Mouse (Mus musculus) embryo, embryonic 9.5 days (tissue): Measurements from ENCODE around the gene Cir1.

Source experiments
- DNase-seq: peaks from one replicate; pipeline ENCODE4 v3.0.0-alpha.2; 2017; ENCODE audit errors: extremely low spot score

The Cir1 gene

DNA sequence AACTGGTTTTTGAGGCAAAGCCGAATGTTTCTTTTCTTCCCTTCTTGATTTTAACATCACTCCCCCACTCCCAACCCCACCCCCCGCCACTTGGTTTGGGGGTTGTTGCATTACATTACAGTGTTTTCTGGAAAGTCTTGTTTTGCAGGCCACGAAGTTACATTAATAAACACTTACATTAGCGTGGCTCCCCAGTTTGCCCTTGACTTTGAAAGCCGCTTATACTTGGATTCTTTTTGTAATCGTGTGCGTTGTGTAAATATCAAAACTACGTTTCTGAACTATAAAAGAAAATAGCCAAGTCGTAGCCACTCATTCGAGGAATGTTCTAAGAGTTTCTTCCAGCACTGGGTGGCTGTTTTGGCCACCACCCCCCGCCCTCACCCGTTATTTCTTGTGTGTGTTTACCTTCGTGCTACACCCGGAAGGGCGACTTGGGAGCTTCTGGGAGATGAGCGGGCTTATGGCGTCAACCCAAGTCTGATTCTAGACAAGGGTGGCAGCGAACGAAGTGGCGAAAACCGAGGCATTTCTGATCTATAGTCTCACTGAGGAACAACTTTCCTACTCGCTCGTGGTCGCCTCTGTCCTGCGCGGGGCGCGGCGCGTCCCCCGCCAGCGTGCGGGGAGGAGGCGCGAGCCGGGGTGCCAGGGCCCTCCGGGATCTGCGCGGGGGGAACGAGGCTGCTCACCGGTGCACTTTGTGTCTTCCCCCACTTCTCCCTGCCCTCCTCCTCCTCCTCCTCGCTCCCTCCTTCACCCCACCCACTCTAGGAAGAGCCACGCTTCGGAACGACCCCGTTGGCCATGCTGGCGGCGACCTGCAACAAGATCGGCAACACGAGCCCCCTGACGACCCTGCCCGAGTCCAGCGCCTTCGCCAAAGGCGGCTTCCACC, 39.9 kb downstream of the Cir1 start:
- DNase-seq, result peak; percentile 58

DNA sequence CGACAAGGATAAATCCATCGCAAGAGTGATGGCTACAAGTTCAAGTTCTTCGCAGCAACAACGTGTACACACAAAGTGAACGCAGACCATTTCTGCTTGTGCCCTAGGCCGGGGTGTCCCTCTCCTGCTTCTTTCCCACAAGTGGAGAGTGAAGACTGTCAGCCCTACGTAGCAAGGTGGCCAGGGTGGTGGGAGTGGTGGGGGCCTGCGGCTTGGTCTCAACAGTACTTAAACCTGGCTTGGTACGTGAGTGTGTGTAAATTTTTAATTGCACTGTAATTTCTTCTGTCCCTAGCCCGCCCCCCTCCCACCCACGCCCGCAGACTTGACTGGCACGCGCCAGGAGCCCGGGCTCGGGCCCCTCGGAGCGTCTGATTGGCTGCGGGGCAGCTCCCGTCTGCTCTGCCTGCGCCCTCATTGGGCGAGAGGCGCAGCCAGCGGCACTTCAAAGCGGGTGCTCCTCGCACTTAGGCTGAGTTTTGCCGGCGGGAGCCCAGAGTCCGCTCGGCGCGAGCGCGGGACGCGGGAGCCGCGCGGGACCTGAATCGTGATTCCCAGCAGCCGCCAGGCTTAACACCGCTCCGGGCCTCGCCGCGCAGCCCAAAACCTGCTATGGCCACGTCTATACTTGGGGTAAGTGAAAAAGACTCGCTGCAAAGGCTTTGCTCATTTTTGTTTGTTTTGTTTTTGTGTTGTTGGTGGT, 40.9 kb downstream of the Cir1 start, which contains the start of gene Sp9:
TSS of gene Sp9 (plus strand) at position 467 of the 703 bp plus-strand sequence.
- peak; percentile 82 for DNase-seq

DNA sequence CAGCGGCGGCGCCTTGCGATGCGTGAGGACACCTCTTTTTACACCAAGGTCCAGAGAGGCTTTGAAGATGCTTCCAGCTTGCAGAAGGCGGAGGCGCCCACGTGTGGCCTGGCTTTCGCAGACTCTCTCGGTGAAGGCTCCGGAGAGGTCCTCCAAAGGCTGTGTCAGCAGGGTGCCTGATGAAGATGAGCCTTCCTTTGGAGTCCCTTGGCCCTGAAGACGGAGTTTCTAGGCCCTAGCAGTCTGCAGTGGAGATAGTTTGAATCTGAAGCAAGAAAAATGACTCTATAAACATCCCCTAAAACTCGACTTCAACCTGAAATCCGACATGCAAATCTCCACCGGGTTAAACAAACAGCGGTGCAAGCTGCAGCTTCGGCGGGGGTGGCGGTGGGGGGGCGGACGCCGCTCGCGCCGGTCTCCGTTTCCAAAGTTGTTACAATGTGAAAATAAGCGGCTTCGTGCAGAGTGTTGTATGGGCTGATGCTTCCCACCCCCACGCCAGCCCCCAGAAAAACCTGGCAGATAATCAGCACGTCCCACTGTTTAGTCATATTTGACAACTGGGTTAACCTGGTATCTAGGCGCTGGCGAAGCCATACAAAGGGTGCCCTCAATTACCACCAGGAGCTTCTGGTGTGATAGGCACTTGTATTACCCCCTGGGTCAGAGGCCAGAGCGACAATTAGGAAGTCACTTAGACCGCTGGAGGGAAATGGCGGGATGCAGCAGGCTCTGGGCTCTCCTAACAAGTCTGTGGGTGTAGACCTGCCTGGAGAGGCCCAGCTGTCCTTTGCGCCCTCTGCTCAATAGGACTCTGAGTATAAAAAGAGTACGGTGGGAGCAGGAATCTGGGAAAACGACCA, 41.7 kb downstream of the Cir1 start:
- peak; percentile 70 for DNase-seq

DNA sequence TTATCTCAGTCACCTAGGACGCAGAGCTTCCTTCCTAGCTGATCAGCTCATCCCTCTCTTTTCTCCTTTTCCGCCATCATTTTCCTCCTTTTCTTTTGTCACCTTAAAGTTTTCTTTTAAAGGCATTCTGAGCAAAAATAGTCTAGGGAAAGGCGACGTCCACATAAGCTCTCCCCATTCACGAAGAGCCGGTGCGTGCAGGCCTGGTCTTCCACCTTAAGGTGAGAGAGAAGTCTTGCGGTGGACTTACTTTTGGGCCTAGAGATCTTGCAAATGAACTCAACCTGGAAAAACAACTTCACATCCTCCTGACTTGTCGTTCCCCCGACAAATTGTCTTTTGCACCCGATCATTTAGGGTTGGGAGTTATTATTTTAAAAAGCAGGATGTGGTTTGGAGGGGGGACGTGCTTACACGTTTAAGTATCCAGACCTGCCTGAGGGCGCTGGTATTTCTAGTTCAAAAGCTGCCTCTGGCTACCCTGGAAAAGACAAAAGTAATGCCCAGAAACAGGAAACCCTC, 42.4 kb downstream of the Cir1 start:
- DNase-seq, result peak; percentile 58

DNA sequence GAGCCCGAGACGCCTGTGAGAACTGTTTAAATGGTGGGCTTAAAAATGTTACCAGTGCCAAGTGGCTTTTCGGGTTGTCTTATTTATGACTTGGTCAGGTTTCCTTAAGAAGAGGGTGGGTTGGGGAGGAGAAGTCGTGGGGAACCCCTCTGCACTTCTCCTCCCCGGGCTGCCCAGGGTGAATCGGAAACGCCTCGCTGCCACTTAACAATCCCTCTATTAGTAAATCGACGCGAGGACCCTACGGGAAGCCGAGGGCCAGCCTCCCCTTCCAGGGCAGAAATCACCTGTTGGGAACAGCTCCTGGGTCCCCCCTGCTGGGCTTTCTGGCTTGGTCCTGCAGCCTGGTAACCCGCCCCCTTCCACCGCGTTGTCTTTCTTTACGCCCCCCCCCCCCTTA, 42.8 kb downstream of the Cir1 start:
- DNase-seq, result peak; percentile 50

DNA sequence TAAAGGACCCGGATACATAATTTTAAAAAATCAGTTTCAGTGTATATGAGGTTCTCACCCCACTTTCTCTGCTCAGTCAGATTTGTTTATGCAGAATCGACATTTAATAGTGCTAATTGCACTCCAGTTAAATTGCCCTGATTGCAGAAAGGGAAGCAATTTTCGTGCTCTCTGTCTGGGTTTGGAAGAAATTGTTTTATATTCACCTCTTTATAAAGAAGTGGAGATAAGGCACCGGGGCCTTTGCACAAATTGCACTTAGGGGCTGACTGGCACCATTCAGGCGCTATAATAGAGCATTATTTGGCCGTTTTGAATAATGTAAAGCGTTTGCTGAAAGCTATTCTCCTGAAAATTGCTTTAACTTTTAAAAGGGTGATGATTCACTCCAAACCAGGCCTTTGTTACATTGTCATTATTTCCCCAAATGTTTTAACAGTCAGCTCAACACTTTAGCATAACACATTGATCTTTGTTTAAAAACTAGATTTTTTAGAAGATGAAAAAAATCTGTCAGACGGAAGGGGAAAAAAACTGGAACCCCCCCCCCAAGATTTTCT, 43.6 kb downstream of the Cir1 start:
- peak; percentile 9 for DNase-seq

DNA sequence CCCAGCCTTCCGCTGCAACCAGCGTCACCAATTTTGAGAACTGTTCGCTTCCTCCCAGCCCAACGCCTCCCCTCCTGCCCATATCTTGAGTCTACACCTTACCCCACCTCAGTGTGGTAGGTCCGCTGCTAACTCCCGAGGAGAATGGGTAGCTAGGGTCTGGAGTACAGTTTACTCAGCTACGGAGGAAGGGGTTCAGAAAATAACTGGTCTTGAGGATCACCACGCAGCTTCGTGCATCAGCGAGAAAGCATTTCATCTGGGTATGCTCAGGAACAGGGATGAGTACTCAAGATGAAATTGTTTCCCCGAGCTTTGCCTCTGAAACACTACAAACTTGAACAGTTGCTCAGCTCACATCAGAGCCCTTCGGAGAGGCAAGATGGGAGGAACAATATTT, 44.2 kb downstream of the Cir1 start:
- DNase-seq, result peak; percentile 35

DNA sequence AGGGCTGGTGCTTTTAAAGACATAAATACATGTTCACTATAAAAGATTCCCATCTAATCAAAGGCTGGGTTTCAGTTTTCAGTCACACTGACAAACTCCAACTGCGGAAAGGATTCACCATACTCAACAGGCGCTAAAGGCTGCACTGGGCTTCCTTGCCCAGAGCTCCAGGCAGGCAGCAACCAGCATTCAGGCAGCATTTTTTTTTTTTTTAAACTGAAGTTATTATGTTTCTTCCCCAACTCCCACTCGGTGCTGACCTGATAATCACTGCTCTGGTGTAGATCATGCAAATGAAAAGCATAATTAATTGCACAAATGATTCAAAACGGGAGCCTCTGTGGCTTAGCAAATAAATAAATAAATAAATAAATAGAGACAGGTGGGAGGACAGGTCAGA, 44.7 kb downstream of the Cir1 start:
- DNase-seq, result peak; percentile 10

DNA sequence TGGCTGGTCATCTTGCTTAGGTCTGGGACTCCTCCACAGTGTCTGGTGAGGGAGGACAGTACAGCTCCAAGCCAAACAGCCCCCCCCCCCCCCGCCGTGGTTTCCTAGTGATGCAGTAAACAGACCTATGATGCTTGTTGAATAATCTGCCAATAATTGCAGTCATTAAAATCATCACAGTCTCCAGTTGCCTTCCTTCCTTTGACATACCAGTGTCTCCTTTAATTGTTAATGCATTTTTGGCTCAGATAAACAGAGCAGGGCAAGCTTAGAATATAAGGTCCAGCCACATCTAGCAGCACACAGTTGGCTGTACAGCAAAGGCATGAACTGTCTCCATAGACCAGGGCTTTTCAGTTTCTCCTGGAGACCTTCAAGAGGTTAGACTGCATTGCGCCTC, 45.3 kb downstream of the Cir1 start:
- peak; percentile 15 for DNase-seq

DNA sequence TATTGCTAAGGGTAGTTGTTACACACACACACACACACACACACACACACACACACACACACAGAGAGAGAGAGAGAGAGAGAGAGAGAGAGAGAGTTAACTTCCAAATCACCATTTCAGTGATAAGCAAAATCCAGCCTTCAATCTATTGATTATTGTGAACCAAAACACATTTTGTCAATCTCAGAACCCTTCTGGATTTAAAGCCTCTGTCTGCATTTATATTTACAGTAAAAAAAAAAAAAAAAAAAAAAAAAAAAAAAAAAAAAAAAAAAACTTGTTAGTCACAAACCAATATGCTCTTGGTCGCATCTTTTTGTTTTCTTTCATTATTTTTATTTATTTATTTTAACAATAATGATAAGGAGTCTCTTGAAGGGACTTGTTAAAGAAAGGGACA, 45.9 kb downstream of the Cir1 start:
- no peak for DNase-seq

DNA sequence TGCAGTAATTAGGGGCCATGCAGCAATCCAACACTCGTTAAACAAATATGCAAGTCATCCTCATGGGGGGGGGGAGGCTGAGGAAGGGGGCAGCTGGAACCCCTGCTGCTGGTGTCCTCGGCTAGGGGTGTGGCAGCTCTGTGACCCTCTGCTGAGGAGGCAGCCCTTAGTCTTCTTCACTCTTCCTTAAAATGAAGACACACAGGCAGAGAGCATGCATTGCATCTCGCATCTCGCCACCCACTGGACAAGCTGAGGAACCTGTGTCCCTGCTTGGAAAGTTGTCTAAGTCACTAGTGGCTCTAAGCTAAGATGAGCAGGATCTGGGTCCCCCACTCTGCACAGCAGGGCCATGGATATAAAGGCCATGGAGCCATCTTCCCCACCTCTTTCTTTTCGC, 46.5 kb downstream of the Cir1 start:
- DNase-seq, result peak; percentile 33

DNA sequence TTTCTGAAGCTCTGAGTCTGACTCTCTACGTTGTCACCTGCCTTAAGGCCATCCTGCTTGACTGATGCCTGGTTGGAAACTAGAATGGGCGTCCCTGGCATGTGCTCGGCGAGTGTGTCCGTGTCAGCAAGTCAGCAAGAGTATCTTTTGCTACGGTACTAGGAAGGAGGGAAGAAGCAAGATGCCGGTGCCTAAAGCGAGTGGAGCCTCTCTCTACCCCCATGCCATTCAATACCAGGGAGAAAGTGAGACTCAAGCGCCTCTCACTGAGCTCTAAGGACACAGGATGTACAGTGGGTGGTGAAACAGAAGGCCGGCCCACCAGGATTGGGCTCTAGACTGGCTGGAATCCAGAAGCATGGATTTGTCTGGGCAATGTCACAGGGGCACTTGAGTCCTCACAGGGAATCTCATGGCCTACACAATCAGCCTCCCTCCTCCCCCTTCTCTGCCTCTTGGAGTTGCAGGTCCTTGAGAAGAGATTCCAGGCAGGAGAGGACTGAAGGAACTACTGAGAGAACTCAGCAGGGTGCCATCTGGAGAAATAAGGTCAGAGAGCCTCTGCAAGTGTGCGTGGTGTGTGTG, 47.8 kb downstream of the Cir1 start:
- no peak for DNase-seq

DNA sequence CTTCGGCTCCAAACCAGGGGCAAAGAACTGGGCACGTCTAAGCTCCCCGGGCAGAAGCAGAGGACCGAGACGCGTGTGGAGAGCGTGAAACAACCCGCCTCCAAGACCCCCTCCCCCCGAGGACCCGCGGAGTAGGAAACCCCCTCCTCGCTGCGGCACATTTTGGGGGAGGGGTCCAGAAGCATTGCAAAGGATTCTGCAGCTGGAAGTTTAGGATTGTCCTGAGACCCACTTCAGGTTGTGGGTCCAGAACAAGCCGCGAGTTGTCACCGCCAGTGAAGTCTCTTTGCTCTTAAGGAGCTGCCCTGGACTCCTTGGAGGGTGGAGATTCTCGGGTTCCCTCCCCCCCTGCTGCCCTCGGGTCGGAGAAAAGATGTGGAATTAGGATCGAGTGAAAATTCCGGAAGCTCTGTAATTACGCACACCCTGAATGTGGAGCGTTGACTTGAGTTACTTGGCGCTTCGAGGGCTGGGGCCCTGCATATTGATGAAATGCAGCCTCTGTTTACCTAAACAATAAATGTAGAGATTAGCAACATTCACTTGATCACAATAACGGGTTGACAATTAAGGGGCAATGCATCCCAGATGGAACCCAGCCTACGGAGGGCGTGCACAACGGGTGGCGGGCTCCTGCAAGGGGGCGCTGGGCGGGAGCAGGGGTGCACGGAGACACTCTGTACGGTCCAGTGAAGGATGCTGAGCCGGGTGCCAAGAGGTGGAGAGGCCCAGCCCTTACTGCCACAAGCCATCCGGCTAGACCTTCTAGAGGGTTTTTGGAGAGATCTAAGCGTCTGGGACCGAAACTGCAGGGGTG, 48.5 kb downstream of the Cir1 start:
- DNase-seq, result peak; percentile 69

DNA sequence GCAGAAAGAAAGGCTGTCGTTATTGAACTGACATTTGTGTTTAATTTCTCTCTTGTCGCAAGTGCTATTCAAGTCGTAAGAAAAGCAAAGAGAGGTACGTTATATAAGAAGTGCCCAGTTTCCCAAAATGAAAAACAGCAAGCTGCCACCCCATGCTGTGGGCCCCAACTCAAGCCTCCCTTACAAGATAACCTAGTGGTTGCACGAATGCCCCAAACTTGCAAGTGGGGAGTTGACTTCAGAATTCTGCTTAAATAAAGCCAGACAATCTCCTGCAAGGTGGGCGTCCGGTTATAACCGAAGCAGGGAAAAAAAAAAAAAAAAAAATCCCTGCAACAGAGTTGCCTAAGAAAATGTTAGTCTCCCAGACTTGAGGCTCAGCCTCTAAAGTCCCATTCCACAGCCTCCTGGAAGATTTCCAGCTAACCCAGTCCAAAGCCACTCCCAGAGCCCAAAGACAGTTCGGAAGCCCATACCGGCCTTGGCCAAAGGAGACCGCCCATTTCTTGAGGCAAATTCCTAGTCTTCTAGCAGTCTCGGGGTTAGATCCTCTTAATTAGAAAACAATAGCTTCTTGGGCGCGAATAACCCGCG, 49.2 kb downstream of the Cir1 start:
- DNase-seq, result peak; percentile 4

DNA sequence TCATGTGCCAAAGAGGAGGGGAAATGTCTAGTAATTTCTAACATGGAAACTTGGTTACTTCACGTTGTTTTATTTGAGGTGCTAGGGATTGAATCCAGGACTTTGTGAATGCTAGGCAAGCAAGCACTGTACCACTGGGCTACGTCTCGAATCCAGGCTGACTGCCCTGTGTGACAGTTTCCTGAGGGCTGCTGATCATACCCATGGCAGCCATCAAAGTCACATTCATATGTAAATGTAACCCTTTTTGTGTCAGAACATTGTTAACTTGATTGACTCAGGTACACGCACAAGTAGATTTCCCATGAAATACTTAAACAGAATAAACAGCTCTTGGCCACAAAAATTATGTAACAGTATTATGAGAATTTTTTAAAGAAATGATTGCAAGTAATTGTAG, 63.8 kb downstream of the Cir1 start:
- DNase-seq, result no peak

DNA sequence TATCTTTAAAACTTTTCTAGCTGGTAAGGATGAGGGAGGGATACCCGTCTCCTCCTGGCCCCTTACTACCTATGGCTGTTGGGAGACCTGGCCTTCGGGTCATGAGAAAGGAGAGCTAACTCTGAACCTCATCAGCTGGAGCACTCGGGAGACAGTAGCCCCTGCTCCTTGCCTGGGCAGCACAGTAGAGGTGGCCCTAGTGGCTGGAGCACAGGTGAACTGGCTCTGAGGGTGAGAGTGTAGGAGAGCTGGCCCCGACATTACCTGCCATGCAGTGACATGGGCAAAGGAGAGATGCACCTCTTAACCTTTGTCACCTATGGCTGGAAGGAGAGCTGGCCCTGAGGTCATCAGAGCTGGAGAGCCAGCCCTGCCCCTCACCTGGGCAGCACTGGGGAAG, 71.2 kb downstream of the Cir1 start:
- no peak for DNase-seq
